Mouse (Mus musculus): Measurements from ENCODE around the gene Lrrc38.

The Lrrc38 gene

GRCm38 (mm10) chr4:143350047-143351015, 774 bp downstream of the Lrrc38 start:
- DNase-seq: no peak

- DNase-seq: no peak
Measured at GRCm38 (mm10) chr4:143352301-143352700, 2.7 kb downstream of the Lrrc38 start.

GRCm38 (mm10) chr4:143361520-143361919, 12.0 kb downstream of the Lrrc38 start:
- DNase-seq: no peak

DNA sequence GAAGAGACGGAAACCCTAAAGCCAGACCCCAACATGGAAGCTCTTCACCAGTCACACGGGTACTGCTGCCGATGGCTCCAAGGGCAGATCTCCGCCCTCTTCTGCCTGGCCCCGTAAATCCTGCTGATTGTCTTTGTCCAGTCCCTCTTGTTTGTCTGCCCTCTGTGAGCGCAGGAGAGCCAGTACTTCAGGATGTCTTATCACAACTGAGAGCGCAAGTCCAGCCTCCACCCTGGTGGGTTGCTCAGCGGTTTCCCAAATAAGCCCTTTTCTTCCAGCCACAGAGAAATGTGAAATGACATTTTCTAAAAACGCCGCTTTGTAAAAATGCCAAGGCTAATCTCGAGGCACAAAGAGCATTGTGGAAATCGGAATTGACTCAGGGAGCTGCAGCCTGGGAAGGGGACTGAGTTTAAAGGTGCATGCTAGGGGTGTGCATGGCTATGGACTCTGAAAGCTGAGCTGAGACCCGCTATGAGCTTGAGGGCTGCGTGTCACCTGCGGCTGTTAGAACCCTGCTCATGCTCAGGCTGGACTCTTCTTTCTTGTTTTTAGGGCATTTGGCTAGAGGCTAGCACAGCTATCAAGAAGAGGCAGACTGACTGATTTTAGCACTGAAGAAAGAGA, 17.0 kb downstream of the Lrrc38 start:
- DNase-seq: no peak

DNA sequence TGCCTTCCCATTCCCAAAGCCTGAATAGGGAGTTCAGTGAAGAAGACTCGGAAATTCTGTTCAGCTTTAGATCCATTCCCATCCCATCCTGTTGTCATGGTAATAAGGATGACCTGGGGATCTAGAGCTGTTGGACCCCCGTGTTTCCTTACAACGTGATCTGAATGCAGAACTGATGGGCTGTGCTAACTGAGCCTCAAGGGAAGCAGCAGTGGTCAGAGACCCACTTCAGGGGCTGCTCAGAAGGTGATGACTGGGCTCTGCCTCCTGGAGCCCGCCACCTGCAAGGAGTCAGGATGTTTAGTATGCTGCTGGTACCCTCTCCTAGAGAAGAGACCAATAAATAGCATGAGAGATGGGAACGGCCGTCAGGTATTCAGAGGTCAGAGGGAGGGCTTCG, 29.9 kb downstream of the Lrrc38 start:
- DNase-seq: no peak

DNA sequence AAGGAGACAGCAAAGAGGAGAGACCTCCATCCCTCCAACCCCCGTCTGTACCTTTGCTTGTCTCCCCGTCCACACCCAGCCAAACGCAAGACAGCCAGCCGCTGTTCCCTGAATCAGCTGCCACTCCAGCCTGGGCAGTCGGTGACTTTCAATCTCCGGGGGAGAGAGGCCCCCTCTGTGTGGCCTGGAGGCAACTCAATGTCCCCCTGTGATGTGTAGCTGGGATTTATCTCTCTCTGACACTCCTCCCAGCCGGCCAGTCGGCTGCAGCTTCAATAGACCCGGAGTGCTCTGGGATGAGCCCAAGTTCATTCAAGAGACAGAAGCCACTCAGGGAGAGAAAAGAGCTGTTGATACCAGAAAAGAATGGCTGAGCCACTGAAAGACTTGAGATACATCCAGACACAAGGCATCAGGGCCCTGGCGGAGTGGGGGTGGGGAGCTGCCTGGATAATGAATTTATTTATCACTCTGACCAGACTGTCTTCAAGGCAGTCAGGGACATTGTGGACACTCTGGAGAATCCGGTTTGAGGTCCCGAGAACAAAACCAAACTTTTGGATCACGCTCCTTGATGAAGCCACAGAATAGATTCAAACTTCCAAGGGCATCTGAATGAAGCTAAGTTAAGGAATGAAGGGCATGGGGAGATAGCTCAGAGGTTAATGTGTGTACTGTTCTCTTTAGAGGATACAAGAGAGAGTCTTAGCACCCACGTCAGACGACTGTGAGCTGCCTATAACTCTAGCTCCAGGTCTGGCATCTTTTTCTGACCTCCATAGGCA, 30.6 kb downstream of the Lrrc38 start:
- DNase-seq: no peak

DNA sequence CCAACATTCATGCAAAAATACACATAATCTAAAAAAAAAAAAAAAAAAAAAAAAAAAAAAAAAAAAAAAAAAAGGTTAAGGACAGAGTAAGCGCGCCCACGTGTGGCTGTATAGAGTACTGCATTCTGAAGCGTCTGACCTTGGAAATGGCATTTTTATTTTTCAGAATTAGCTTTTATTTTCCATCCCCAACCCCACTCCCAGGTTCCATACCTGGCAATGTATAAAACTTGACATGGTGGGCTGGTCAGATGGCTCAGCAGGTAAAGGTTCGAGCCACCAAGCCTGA, 31.1 kb downstream of the Lrrc38 start:
- peak in 1 of 2 experiments; percentile 67 for DNase-seq

DNA sequence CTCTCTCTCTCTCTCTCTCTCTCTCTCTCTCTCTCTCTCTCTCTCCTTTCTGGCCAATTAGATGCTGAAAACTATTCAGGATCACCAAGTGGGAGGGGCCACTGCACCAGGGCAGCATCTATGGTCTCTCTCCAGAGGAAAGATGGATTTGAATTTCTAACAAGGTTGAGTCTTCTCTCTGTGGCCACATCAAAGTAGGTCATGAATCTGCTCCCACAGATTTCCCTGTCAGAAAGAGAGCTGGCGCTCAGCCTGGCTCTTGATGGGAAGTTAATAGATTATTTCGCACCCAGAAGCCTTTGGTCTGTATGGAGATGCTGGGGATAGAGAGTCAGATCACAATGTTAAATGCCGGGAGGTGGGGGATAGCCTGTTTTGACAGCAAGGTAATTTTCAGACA, 32.6 kb downstream of the Lrrc38 start:
- no peak for DNase-seq

DNA sequence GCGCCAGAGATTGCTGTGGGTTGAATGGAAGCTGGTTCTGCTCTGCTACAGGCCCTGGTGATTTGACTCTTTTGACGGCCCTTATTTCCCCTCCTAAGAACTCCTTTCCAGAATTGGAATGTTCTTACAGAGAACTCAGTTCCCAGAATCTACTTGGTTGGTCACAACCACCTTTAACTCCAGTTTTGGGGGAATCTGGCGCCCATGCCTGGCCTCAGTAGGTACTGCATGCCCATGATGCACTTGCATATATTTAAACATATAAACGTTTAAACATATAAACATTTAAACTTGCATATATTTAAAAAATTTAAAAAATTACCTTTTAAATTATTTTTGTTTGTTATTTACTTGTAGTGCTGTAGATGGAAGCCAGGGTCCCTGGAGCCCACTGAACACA, 34.1 kb downstream of the Lrrc38 start:
- no peak for DNase-seq

GRCm38 (mm10) chr4:143388955-143389702, 39.6 kb downstream of the Lrrc38 start:
- peak in 1 of 2 experiments; percentile 29 for DNase-seq

- no peak for DNase-seq
Measured at GRCm38 (mm10) chr4:143394181-143394580, 44.6 kb downstream of the Lrrc38 start, which contains the start of gene Pramel1. TSS of gene Pramel1 (plus strand) at chr4:143394428.

- DNase-seq: no peak
Measured at GRCm38 (mm10) chr4:143411566-143412218, 62.1 kb downstream of the Lrrc38 start.

DNA sequence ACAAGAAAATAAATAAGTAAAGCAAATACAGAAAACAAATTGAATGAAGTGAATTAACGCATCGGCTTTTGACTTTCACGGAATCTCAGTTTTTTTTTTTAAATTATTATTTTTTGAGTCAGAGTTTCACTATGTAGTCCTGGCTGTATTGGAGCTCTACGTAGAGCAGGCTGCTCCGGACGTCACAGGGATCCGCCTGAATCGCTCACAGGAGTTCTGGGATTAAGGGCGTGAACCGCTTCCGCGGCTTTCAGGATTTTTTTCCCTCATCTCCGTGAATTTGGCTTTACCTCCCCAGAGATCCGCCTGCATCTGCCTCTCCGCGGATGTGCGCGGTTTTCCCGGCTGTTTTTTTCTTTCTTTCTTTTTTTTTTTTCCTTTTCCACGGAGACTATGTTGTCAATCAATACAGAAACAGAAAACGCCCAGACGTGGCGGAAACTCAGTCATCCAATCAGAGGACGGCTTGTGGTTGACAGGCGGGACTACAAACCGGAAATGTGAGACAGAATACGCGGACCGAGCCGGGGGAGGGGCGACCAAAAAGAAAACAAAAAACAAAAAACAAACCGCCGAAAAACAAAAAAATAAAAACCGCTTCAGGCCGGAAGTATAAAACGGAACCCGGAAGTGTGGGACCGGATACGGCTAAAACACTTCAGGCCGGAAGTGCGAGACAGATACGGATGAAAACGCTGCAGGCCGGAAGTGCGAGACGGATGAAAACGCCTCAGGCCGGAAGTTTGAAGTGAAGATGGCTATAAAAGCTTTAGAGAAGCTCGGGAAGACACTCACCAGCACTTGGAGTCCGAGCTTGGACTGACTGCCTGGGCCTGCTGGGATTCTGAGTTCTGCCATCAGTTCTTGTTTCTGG, 62.9 kb downstream of the Lrrc38 start, which contains the start of gene Pramef8:
Gene Pramef8 (plus strand): TSS at position 208 of the 874 bp plus-strand sequence.
- DNase-seq: peak; percentile 94

GRCm38 (mm10) chr4:143413621-143414020, 64.1 kb downstream of the Lrrc38 start:
- DNase-seq: no peak

DNA sequence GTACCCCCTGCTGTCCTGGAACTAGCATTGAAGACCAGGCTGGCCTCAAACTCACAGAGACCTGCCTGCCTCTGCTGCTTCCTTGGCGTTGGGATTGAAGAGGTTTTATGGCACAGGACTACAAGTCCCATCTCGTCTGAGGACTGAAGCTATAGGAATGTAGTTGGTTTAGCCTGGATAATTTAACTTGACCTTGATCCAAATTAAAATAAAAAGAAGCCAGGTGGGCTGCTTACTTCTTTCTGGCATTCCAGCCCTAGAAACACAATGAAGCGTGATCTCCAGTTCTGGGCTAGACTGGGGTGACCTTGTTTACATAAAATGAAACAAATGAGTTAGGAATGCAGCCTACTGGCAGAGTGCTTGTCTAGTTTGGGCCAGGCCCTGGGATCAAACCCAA, 64.6 kb downstream of the Lrrc38 start:
- no peak for DNase-seq
